Mouse (Mus musculus): ENCODE results near the gene Muc1. TPM values are rescaled to one million over a fixed set of nuclear protein-coding genes. Genes with fewer than 3 reads are reported as not detected.

Gene Muc1
- polyA plus RNA-seq (2012; ENCODE audit: low replicate concordance), result 0.72 and 1.1 TPM in 2 replicates

GRCm38 (mm10) chr3:89228836-89229235 is at the start of gene Muc1:
Gene Muc1, plus strand, starts transcription at chr3:89229057.

GRCm38 (mm10) chr3:89183058-89183958 is 45.5 kb upstream of the Muc1 start, which contains the start of gene Fam189b:
Gene Fam189b, plus strand, starts transcription at chr3:89183143.

GRCm38 (mm10) chr3:89202253-89203141 is 26.4 kb upstream of the Muc1 start, which contains the start of gene Gba:
Gene Gba, plus strand, starts transcription at chr3:89202928.

GRCm38 (mm10) chr3:89214681-89215411 is 14.0 kb upstream of the Muc1 start, which contains the start of gene Thbs3:
Gene Thbs3, plus strand, starts transcription at chr3:89215180.

GRCm38 (mm10) chr3:89226900-89227299 is 2.0 kb upstream of the Muc1 start, which contains the start of gene Mtx1:
Gene Mtx1, minus strand, starts transcription at chr3:89227088.

GRCm38 (mm10) chr3:89245688-89246171 is 16.9 kb downstream of the Muc1 start, which contains the start of gene Krtcap2:
Gene Krtcap2, plus strand, starts transcription at chr3:89245966.

GRCm38 (mm10) chr3:89246261-89247100 is 17.6 kb downstream of the Muc1 start, which contains the start of gene Trim46:
Gene Trim46, minus strand, starts transcription at chr3:89246309.

GRCm38 (mm10) chr3:89259076-89259475 is 30.2 kb downstream of the Muc1 start, which contains the start of gene Dpm3:
Gene Dpm3, plus strand, starts transcription at chr3:89259358.

GRCm38 (mm10) chr3:89270051-89270755 is 41.3 kb downstream of the Muc1 start, which contains the start of gene Slc50a1:
Gene Slc50a1, minus strand, starts transcription at chr3:89270570.

GRCm38 (mm10) chr3:89280606-89281511 is 52.0 kb downstream of the Muc1 start, which contains the start of gene Efna1:
Gene Efna1, minus strand, starts transcription at chr3:89281142.

Other genes starting within 250 kb of the Muc1 start
- gene Rusc1, start 135.7 kb upstream of the Muc1 start, polyA plus RNA-seq (2012; ENCODE audit: low replicate concordance), result 39.4 and 51.6 TPM in 2 replicates
- 0.68 TPM in 1 of 2 replicates, not detected in the other for gene Gm43738, start 128.0 kb upstream of the Muc1 start, polyA plus RNA-seq (2012; ENCODE audit: low replicate concordance)
- 4.4 and 8.8 TPM in 2 replicates for gene Fdps, start 127.1 kb upstream of the Muc1 start, polyA plus RNA-seq (2012; ENCODE audit: low replicate concordance)
- gene Pklr, start 92.9 kb upstream of the Muc1 start, polyA plus RNA-seq (2012; ENCODE audit: low replicate concordance), result 5.5 and 56.5 TPM in 2 replicates
- gene Hcn3, start 68.9 kb upstream of the Muc1 start, polyA plus RNA-seq (2012; ENCODE audit: low replicate concordance), result 3.0 and 4.4 TPM in 2 replicates
- 48.8 and 75.7 TPM in 2 replicates for gene Clk2, start 64.3 kb upstream of the Muc1 start, polyA plus RNA-seq (2012; ENCODE audit: low replicate concordance)
- 280 and 307 TPM in 2 replicates for gene Scamp3, start 51.6 kb upstream of the Muc1 start, polyA plus RNA-seq (2012; ENCODE audit: low replicate concordance)
- 144 and 333 TPM in 2 replicates for gene Fam189b, start 45.9 kb upstream of the Muc1 start, polyA plus RNA-seq (2012; ENCODE audit: low replicate concordance)
- 14.9 and 15.3 TPM in 2 replicates for gene Gba, start 26.1 kb upstream of the Muc1 start, polyA plus RNA-seq (2012; ENCODE audit: low replicate concordance)
- 0.47 and 0.53 TPM in 2 replicates for gene Thbs3, start 13.9 kb upstream of the Muc1 start, polyA plus RNA-seq (2012; ENCODE audit: low replicate concordance)
- gene Mtx1, start 2.0 kb upstream of the Muc1 start, polyA plus RNA-seq (2012; ENCODE audit: low replicate concordance), result 196 and 222 TPM in 2 replicates
- gene Krtcap2, start 16.9 kb downstream of the Muc1 start, polyA plus RNA-seq (2012; ENCODE audit: low replicate concordance), result 77.7 and 182 TPM in 2 replicates
- 7.9 and 14.5 TPM in 2 replicates for gene Trim46, start 17.3 kb downstream of the Muc1 start, polyA plus RNA-seq (2012; ENCODE audit: low replicate concordance)
- gene Dpm3, start 30.3 kb downstream of the Muc1 start, polyA plus RNA-seq (2012; ENCODE audit: low replicate concordance), result 332 and 345 TPM in 2 replicates
- 38.7 and 63.5 TPM in 2 replicates for gene Slc50a1, start 41.5 kb downstream of the Muc1 start, polyA plus RNA-seq (2012; ENCODE audit: low replicate concordance)
- 0.37 and 0.85 TPM in 2 replicates for gene Efna1, start 52.1 kb downstream of the Muc1 start, polyA plus RNA-seq (2012; ENCODE audit: low replicate concordance)
- gene Efna3, start 93.9 kb downstream of the Muc1 start, polyA plus RNA-seq (2012; ENCODE audit: low replicate concordance), result not detected in 2 replicates
- 0.65 and 1.9 TPM in 2 replicates for gene Efna4, start 109.0 kb downstream of the Muc1 start, polyA plus RNA-seq (2012; ENCODE audit: low replicate concordance)
- gene Adam15, start 120.9 kb downstream of the Muc1 start, polyA plus RNA-seq (2012; ENCODE audit: low replicate concordance), result 41.8 and 169 TPM in 2 replicates
- gene Dcst2, start 132.9 kb downstream of the Muc1 start, polyA plus RNA-seq (2012; ENCODE audit: low replicate concordance), result not detected in 2 replicates
- gene Dcst1, start 136.2 kb downstream of the Muc1 start, polyA plus RNA-seq (2012; ENCODE audit: low replicate concordance), result not detected in 2 replicates
- gene Zbtb7b, start 165.7 kb downstream of the Muc1 start, polyA plus RNA-seq (2012; ENCODE audit: low replicate concordance), result 186 and 424 TPM in 2 replicates
- gene Lenep, start 173.7 kb downstream of the Muc1 start, polyA plus RNA-seq (2012; ENCODE audit: low replicate concordance), result 0.49 TPM in 1 of 2 replicates, not detected in the other
- gene Flad1, start 182.8 kb downstream of the Muc1 start, polyA plus RNA-seq (2012; ENCODE audit: low replicate concordance), result 15.1 and 28.4 TPM in 2 replicates
- gene Cks1b, start 189.3 kb downstream of the Muc1 start, polyA plus RNA-seq (2012; ENCODE audit: low replicate concordance), result 9.2 and 12.8 TPM in 2 replicates
- gene Shc1, start 189.4 kb downstream of the Muc1 start, polyA plus RNA-seq (2012; ENCODE audit: low replicate concordance), result 109 and 110 TPM in 2 replicates
- gene Pygo2, start 201.2 kb downstream of the Muc1 start, polyA plus RNA-seq (2012; ENCODE audit: low replicate concordance), result 170 and 494 TPM in 2 replicates
- gene Pbxip1, start 207.6 kb downstream of the Muc1 start, polyA plus RNA-seq (2012; ENCODE audit: low replicate concordance), result 65.6 and 87.9 TPM in 2 replicates
- gene Pmvk, start 225.5 kb downstream of the Muc1 start, polyA plus RNA-seq (2012; ENCODE audit: low replicate concordance), result 0.87 and 11.8 TPM in 2 replicates